Mouse (Mus musculus) heart, embryonic 11.5 days (tissue): ENCODE data around the gene Lrp4. TPM values are rescaled to one million over a fixed set of nuclear protein-coding genes. Genes with fewer than 3 reads are reported as not detected.

Experiments
- ATAC-seq: fragments of 200-750 bp; cut with Nextera tagmentation; replicated peaks from 2 replicates; pipeline ENCODE4 v1.8.0; 2017; ENCODE audit warnings: moderate library complexity; ENCODE audit not compliant: insufficient number of reproducible peaks, low FRiP score, low TSS enrichment
- H3K27ac ChIP-seq: fragments of 300-500 bp; sonication (generic); 2 replicates; pipeline ENCODE4 v1.5.1; 2014; ENCODE audit warnings: mild to moderate bottlenecking, low read depth, low read length
- H3K27me3 ChIP-seq: fragments of 300-500 bp; sonication (generic); 2 replicates; pipeline ENCODE4 v1.6.1; 2014; ENCODE audit warnings: mild to moderate bottlenecking, low read length, mixed read lengths; ENCODE audit not compliant: control insufficient read depth, insufficient read depth
- H3K36me3 ChIP-seq: fragments of 300-500 bp; sonication (generic); 2 replicates; pipeline ENCODE4 v1.6.1; 2014; ENCODE audit warnings: mild to moderate bottlenecking, low read length, moderate library complexity, mixed read lengths; ENCODE audit not compliant: control insufficient read depth, insufficient read depth
- H3K4me1 ChIP-seq: fragments of 300-500 bp; sonication (generic); 2 replicates; pipeline ENCODE4 v1.6.1; 2014; ENCODE audit warnings: low read length; ENCODE audit not compliant: control insufficient read depth, insufficient read depth
- H3K4me2 ChIP-seq: fragments of 300-500 bp; sonication (generic); 2 replicates; pipeline ENCODE4 v1.6.1; 2014; ENCODE audit warnings: mild to moderate bottlenecking, moderate library complexity
- H3K4me3 ChIP-seq: fragments of 300-500 bp; sonication (generic); 2 replicates; pipeline ENCODE4 v1.5.1; 2014; ENCODE audit warnings: low read depth, low read length
- H3K9ac ChIP-seq: fragments of 300-500 bp; sonication (generic); 2 replicates; pipeline ENCODE4 v1.6.1; 2014; ENCODE audit warnings: mild to moderate bottlenecking, low read depth, low read length, moderate library complexity
- H3K9me3 ChIP-seq: fragments of 300-500 bp; sonication (generic); replicated peaks from 2 replicates; pipeline ENCODE4 v1.6.1; 2016; ENCODE audit warnings: low read length; ENCODE audit not compliant: control insufficient read depth
- WGBS: fragments of 180-500 bp; shearing (Covaris S2); extraction: QIAGEN DNeasy Blood & Tissue Kit; methylation state at CpG from one replicate; pipeline ENCODE4 v1.1.7; 2014; ENCODE audit not compliant: insufficient replicate concordance; 5-methylcytosine and 5-hydroxymethylcytosine counted together
- polyA plus RNA-seq: library from polyadenylated mRNA; unstranded; fragments of >200 nt; fragmentation: Nextera tagmentation; extraction: Ambion mirVana; gene quantifications from 2 replicates; pipeline ENCODE4 v1.2.1, GENCODE M21; 2014

The Lrp4 gene
- polyA plus RNA-seq, 1 experiment from 2014 or later: 3.8 TPM

GRCm38 (mm10) chr2:91456491-91457100 lies 715 bp upstream of the Lrp4 start:
- Histone ChIP-seq H3K27me3 (no peaks in the 10 kb centered on the region), H3K4me2 (peak overlapping the region; percentile 95), H3K27ac (peak overlapping the region; percentile 91; the same call in 1 of the 2 replicates), H3K36me3 (no peaks in the 10 kb centered on the region), H3K9me3 (no peaks in the 10 kb centered on the region), H3K4me3 (peak overlapping the region; percentile 87), H3K9ac (no peak overlapping the region), H3K4me1 (peaks cover 24% of the 10 kb centered on the region)
- WGBS: 47% methylated on average over 9 of the region's 9 CpGs
- no peak for ATAC-seq

- H3K4me2 ChIP-seq: peak overlapping the region; percentile 95
- no peaks in the 10 kb centered on the region for H3K27me3 ChIP-seq
- under 1% methylated on average over 43 of the region's 45 CpGs for WGBS
- peak overlapping the region; percentile 87 for H3K4me3 ChIP-seq
- no peaks in the 10 kb centered on the region for H3K36me3 ChIP-seq
- peak; percentile 58 for ATAC-seq
- peak overlapping the region; percentile 91 for H3K27ac ChIP-seq
- H3K4me1 ChIP-seq: peaks cover 29% of the 10 kb centered on the region
- peak overlapping the region; percentile 86 for H3K9ac ChIP-seq
- H3K9me3 ChIP-seq: no peaks in the 10 kb centered on the region
These were observed 443 bp downstream of the Lrp4 start for GRCm38 (mm10) chr2:91457656-91458251.

- Histone ChIP-seq H3K36me3 (no peaks in the 10 kb centered on the region), H3K4me1 (peaks cover 33% of the 10 kb centered on the region), H3K9me3 (no peaks in the 10 kb centered on the region), H3K4me3 (peak overlapping the region; percentile 87), H3K9ac (peak overlapping the region; percentile 86), H3K27me3 (no peaks in the 10 kb centered on the region), H3K27ac (peak overlapping the region; percentile 91), H3K4me2 (peak overlapping the region; percentile 95)
- peak; percentile 28; the same call in 1 of the 2 replicates for ATAC-seq
- whole genome bisulfite sequencing: under 1% methylated on average over 21 of the region's 21 CpGs
These were observed 951 bp downstream of the Lrp4 start for GRCm38 (mm10) chr2:91458252-91458672.

- H3K4me1 ChIP-seq: peaks cover 34% of the 10 kb centered on the region
These were observed 1.5 kb downstream of the Lrp4 start for GRCm38 (mm10) chr2:91458673-91459391.

GRCm38 (mm10) chr2:91460076-91460475 lies 2.8 kb downstream of the Lrp4 start:
- no peak overlapping the region for H3K27ac ChIP-seq
- WGBS: 89% methylated on average over 6 of the region's 6 CpGs
- no peak overlapping the region for H3K4me2 ChIP-seq

More at GRCm38 (mm10) chr2:91458673-91459391, 1.5 kb downstream of the Lrp4 start:
- H3K4me3 ChIP-seq: peak overlapping the region; percentile 87
- H3K27me3 ChIP-seq: no peaks in the 10 kb centered on the region
- H3K9ac ChIP-seq: peak overlapping the region; percentile 86
- WGBS: under 1% methylated on average over 32 of the region's 32 CpGs
- no peaks in the 10 kb centered on the region for H3K36me3 ChIP-seq
- ATAC-seq: no peak
- H3K27ac ChIP-seq: peak overlapping the region; percentile 91
- H3K4me2 ChIP-seq: peak overlapping the region; percentile 95
- no peaks in the 10 kb centered on the region for H3K9me3 ChIP-seq

GRCm38 (mm10) chr2:91460771-91461170 lies 3.5 kb downstream of the Lrp4 start:
- no peak overlapping the region for H3K9ac ChIP-seq
- H3K36me3 ChIP-seq: no peaks in the 10 kb centered on the region
- no peak for ATAC-seq
- no peaks in the 10 kb centered on the region for H3K27me3 ChIP-seq
- 37% methylated on average over 7 of the region's 7 CpGs for WGBS
- H3K9me3 ChIP-seq: no peaks in the 10 kb centered on the region
- no peak overlapping the region; the same call in 1 of the 2 replicates for H3K4me2 ChIP-seq
- H3K4me3 ChIP-seq: no peak overlapping the region
- H3K4me1 ChIP-seq: peaks cover 34% of the 10 kb centered on the region
- peak overlapping the region; percentile 62; the same call in 1 of the 2 replicates for H3K27ac ChIP-seq

More at GRCm38 (mm10) chr2:91460076-91460475, 2.8 kb downstream of the Lrp4 start:
- no peaks in the 10 kb centered on the region for H3K27me3 ChIP-seq
- no peak for ATAC-seq
- H3K4me1 ChIP-seq: peaks cover 34% of the 10 kb centered on the region
- H3K9me3 ChIP-seq: no peaks in the 10 kb centered on the region
- no peak overlapping the region for H3K4me3 ChIP-seq
- no peak overlapping the region for H3K9ac ChIP-seq
- no peaks in the 10 kb centered on the region for H3K36me3 ChIP-seq

GRCm38 (mm10) chr2:91461341-91461740 lies 4.0 kb downstream of the Lrp4 start:
- H3K4me1 ChIP-seq: peaks cover 34% of the 10 kb centered on the region
- no peak overlapping the region for H3K4me2 ChIP-seq
- peak overlapping the region; percentile 62 for H3K27ac ChIP-seq
- no peaks in the 10 kb centered on the region for H3K9me3 ChIP-seq
- no peaks in the 10 kb centered on the region for H3K36me3 ChIP-seq
- peak overlapping the region; percentile 22; the same call in 1 of the 2 replicates for H3K9ac ChIP-seq
- 37% methylated on average over 3 of the region's 3 CpGs for WGBS
- H3K27me3 ChIP-seq: no peaks in the 10 kb centered on the region
- H3K4me3 ChIP-seq: no peak overlapping the region
- no peak for ATAC-seq

GRCm38 (mm10) chr2:91462196-91462595 lies 4.9 kb downstream of the Lrp4 start:
- H3K4me2 ChIP-seq: peak overlapping the region; percentile 39
- no peaks in the 10 kb centered on the region for H3K36me3 ChIP-seq
- no peaks in the 10 kb centered on the region for H3K9me3 ChIP-seq
- H3K27me3 ChIP-seq: no peaks in the 10 kb centered on the region
- no peak for ATAC-seq
- H3K9ac ChIP-seq: no peak overlapping the region
- no peak overlapping the region for H3K4me3 ChIP-seq
- WGBS: 7% methylated on average over 2 of the region's 2 CpGs
- H3K27ac ChIP-seq: no peak overlapping the region
- peaks cover 29% of the 10 kb centered on the region for H3K4me1 ChIP-seq
